7 mouse cellular contexts compared by ENCODE assay signal in genomic region chr6:100833811-100834481, GRCm38 (mm10). TPM values are rescaled to one million over a fixed set of nuclear protein-coding genes. Genes with fewer than 3 reads are reported as not detected.
DNase-seq lines count a peak whose midpoint lies in the region; ATAC-seq and TF ChIP-seq lines count a peak whose summit lies in the region.

No protein-coding gene starts in this region.

- DNase-seq in adrenal gland, postnatal 10 days = peak; percentile 61
- peak; percentile 71 for DNase-seq in embryo, embryonic 9.5 days (ENCODE audit: extremely low spot score)
- DNase-seq in gastrocnemius, postnatal 4 days (ENCODE audit: low spot score in 2 of 2) = peak; percentile 40 to 56
- peak; percentile 59 for DNase-seq in left cerebral cortex, postnatal 4 days
- peak; percentile 96 for DNase-seq in midbrain, embryonic 11.5 days (ENCODE audit: low spot score, missing footprints)
- DNase-seq in spleen, adult 12 weeks (ENCODE audit: low spot score) = peak; percentile 38

- no peaks in the 10 kb centered on the region for H3K9me3 ChIP-seq in intestine, postnatal 0 days (ENCODE audit: control insufficient read depth)
- H3K9me3 ChIP-seq in midbrain, embryonic 11.5 days (ENCODE audit: control insufficient read depth, low read length) = no peaks in the 10 kb centered on the region

- no peaks in the 10 kb centered on the region; the same call in 1 of the 2 replicates for H3K4me1 ChIP-seq in intestine, postnatal 0 days (replicated peaks; ENCODE audit: control insufficient read depth, insufficient read depth, low read length)
- H3K4me1 ChIP-seq in midbrain, embryonic 11.5 days (ENCODE audit: control insufficient read depth, insufficient read depth, low read length) = peaks cover 5% of the 10 kb centered on the region; the same call in 1 of the 2 replicates

- TF ChIP-seq CTCF in intestine, postnatal 0 days (IDR thresholded peaks at IDR 0.05; ENCODE audit: low read depth) = peak; percentile 61

- H3K9ac ChIP-seq in intestine, postnatal 0 days (ENCODE audit: low read depth, low read length) = peak overlapping the region; percentile 80
- peak overlapping the region; percentile 90 for H3K9ac ChIP-seq in midbrain, embryonic 11.5 days (ENCODE audit: low read length)

- H3K4me3 ChIP-seq in intestine, postnatal 0 days (ENCODE audit: low read depth, low read length) = peak overlapping the region; percentile 79
- peak overlapping the region; percentile 89 for H3K4me3 ChIP-seq in midbrain, embryonic 11.5 days (ENCODE audit: low read depth, low read length)

- H3K27me3 ChIP-seq in intestine, postnatal 0 days (replicated peaks; ENCODE audit: control insufficient read depth, insufficient read depth, low read length) = no peaks in the 10 kb centered on the region
- no peaks in the 10 kb centered on the region for H3K27me3 ChIP-seq in midbrain, embryonic 11.5 days (ENCODE audit: control insufficient read depth, insufficient read depth, low read length)

- H3K36me3 ChIP-seq in intestine, postnatal 0 days (ENCODE audit: control insufficient read depth, insufficient read depth) = peaks cover 26% of the 10 kb centered on the region
- H3K36me3 ChIP-seq in midbrain, embryonic 11.5 days (ENCODE audit: control insufficient read depth, insufficient read depth, low read length) = peaks cover 18% of the 10 kb centered on the region

- H3K27ac ChIP-seq in intestine, postnatal 0 days (ENCODE audit: low read depth, low read length) = peak overlapping the region; percentile 80
- peak overlapping the region; percentile 73 for H3K27ac ChIP-seq in midbrain, embryonic 11.5 days (ENCODE audit: low read depth, low read length)

- intact Hi-C loops in left cerebral cortex, postnatal 4 days (cut with DNase I) = no loop called here

- peak overlapping the region; percentile 71 for H3K4me2 ChIP-seq in intestine, postnatal 0 days (replicated peaks; ENCODE audit: low read depth)
- H3K4me2 ChIP-seq in midbrain, embryonic 11.5 days = peak overlapping the region; percentile 47

- peak; percentile 82 for ATAC-seq in intestine, postnatal 0 days
- peak; percentile 93 for ATAC-seq in midbrain, embryonic 11.5 days (ENCODE audit: low FRiP score)

- WGBS in intestine, postnatal 0 days = 1% methylated on average over 39 of the region's 72 CpGs
- under 1% methylated on average over 56 of the region's 72 CpGs for WGBS in midbrain, embryonic 11.5 days

RNA-seq across cellular contexts. Expression of gene Ppp4r2, which starts 0.5 kb away (rescaled TPM):
- total RNA-seq in adrenal gland, postnatal 10 days (2021) = 10 to 100 TPM; 64.2 to 68.3 TPM
- 10 to 100 TPM; 71.7 to 79.0 TPM for total RNA-seq in gastrocnemius, postnatal 4 days (2021)
- 8.6 and 10.0 TPM in 2 replicates for polyA plus RNA-seq in intestine, postnatal 0 days (2015; fragmentation: Nextera tagmentation; extraction: Ambion mirVana)
- 10 to 100 TPM; 72.3 to 88.7 TPM for total RNA-seq in left cerebral cortex, postnatal 4 days (2021)
- 40.0 TPM in 2 replicates for polyA plus RNA-seq in midbrain, embryonic 11.5 days (2014; fragmentation: Nextera tagmentation; extraction: Ambion mirVana)

Comparison
In these comparisons a context has a peak if more than half of its experiments do, and no peak if none do; other contexts are left out.
1. Peak in every context shown above with its lines: DNase-seq, ATAC-seq, H3K4me3 ChIP-seq and H3K27ac ChIP-seq.
2. DNase-seq: peak in every context shown above with its lines; median percentile 96 in midbrain, embryonic 11.5 days; 71 in embryo, embryonic 9.5 days; 61 in adrenal gland, postnatal 10 days; 59 in left cerebral cortex, postnatal 4 days; 48 in gastrocnemius, postnatal 4 days; 38 in spleen, adult 12 weeks.